Mouse (Mus musculus) heart, embryonic 10.5 days (tissue): Measurements from ENCODE around the gene Grip2. TPM values are rescaled to one million over a fixed set of nuclear protein-coding genes. Genes with fewer than 3 reads are reported as not detected.

Experiments used
- DNase-seq: peaks from one replicate; pipeline ENCODE4 v3.0.0-alpha.2; 2017; ENCODE audit warnings: low spot score
- H3K27ac ChIP-seq: fragments of 300-500 bp; sonication (generic); 2 replicates; pipeline ENCODE4 v1.5.1; 2016; ENCODE audit warnings: mild to moderate bottlenecking
- H3K27me3 ChIP-seq: fragments of 300-500 bp; sonication (generic); 2 replicates; pipeline ENCODE4 v1.6.1; 2016; ENCODE audit warnings: mild to moderate bottlenecking; ENCODE audit not compliant: poor library complexity, insufficient read depth, severe bottlenecking
- H3K36me3 ChIP-seq: fragments of 300-500 bp; sonication (generic); 2 replicates; pipeline ENCODE4 v1.6.1; 2016; ENCODE audit warnings: mild to moderate bottlenecking, moderate library complexity
- H3K4me1 ChIP-seq: fragments of 300-500 bp; sonication (generic); 2 replicates; pipeline ENCODE4 v1.6.1; 2016; ENCODE audit warnings: mild to moderate bottlenecking
- H3K4me3 ChIP-seq: fragments of 300-500 bp; sonication (generic); 2 replicates; pipeline ENCODE4 v1.5.1; 2016; ENCODE audit warnings: mild to moderate bottlenecking, moderate library complexity
- H3K9me3 ChIP-seq: fragments of 300-500 bp; sonication (generic); 2 replicates; pipeline ENCODE4 v1.6.1; 2016; ENCODE audit warnings: mild to moderate bottlenecking, moderate library complexity
- WGBS: fragments of 180-500 bp; shearing (Covaris S2); methylation state at CpG from one replicate; pipeline ENCODE4 v1.1.7; 2016; 5-methylcytosine and 5-hydroxymethylcytosine counted together
- polyA plus RNA-seq: library from polyadenylated mRNA; unstranded; fragments of >200 nt; fragmentation: Nextera tagmentation; extraction: Ambion mirVana; gene quantifications from 2 replicates; pipeline ENCODE4 v1.2.1, GENCODE M21; 2016

The Grip2 gene
- polyA plus RNA-seq, 1 experiment from 2014 or later: 5.6 TPM

- H3K9me3 ChIP-seq: no peaks in the 10 kb centered on the region
These were observed 107.1 kb downstream of the Grip2 start for GRCm38 (mm10) chr6:91719865-91720533.

GRCm38 (mm10) chr6:91719042-91719747, 107.9 kb downstream of the Grip2 start:
- Histone ChIP-seq H3K4me1 (peaks cover 42% of the 10 kb centered on the region), H3K27me3 (no peaks in the 10 kb centered on the region), H3K27ac (peak overlapping the region; percentile 65), H3K9me3 (no peaks in the 10 kb centered on the region), H3K36me3 (peaks cover 41% of the 10 kb centered on the region), H3K4me3 (no peak overlapping the region)
- 73% methylated on average over 6 of the region's 6 CpGs for WGBS
- no peak for DNase-seq

More at GRCm38 (mm10) chr6:91719865-91720533, 107.1 kb downstream of the Grip2 start:
- WGBS: 22% methylated on average over 9 of the region's 9 CpGs
- peak overlapping the region; percentile 65 for H3K27ac ChIP-seq
- H3K36me3 ChIP-seq: peaks cover 45% of the 10 kb centered on the region
- DNase-seq: no peak
- H3K4me3 ChIP-seq: no peak overlapping the region
- peaks cover 39% of the 10 kb centered on the region for H3K4me1 ChIP-seq
- H3K27me3 ChIP-seq: no peaks in the 10 kb centered on the region

- 73% methylated on average over 3 of the region's 3 CpGs for WGBS
These were observed 108.4 kb downstream of the Grip2 start for GRCm38 (mm10) chr6:91718603-91719002.

GRCm38 (mm10) chr6:91718067-91718466, 109.0 kb downstream of the Grip2 start:
- Histone ChIP-seq H3K4me1 (peaks cover 52% of the 10 kb centered on the region), H3K36me3 (peaks cover 30% of the 10 kb centered on the region), H3K27ac (no peak overlapping the region), H3K4me3 (no peak overlapping the region), H3K27me3 (no peaks in the 10 kb centered on the region), H3K9me3 (no peaks in the 10 kb centered on the region)
- WGBS: 76% methylated on average over 2 of the region's 2 CpGs
- DNase-seq: no peak

More at GRCm38 (mm10) chr6:91718603-91719002, 108.4 kb downstream of the Grip2 start:
- Histone ChIP-seq H3K27ac (peak overlapping the region; percentile 65; the same call in 1 of the 2 replicates), H3K36me3 (peaks cover 35% of the 10 kb centered on the region), H3K4me1 (peaks cover 47% of the 10 kb centered on the region), H3K9me3 (no peaks in the 10 kb centered on the region), H3K27me3 (no peaks in the 10 kb centered on the region), H3K4me3 (no peak overlapping the region)
- DNase-seq: no peak

GRCm38 (mm10) chr6:91715988-91716810, 110.9 kb downstream of the Grip2 start:
- Histone ChIP-seq H3K27ac (no peak overlapping the region), H3K4me1 (peaks cover 65% of the 10 kb centered on the region)
- 76% methylated on average over 6 of the region's 6 CpGs for WGBS

GRCm38 (mm10) chr6:91715023-91715422, 112.0 kb downstream of the Grip2 start:
- 88% methylated on average over 8 of the region's 8 CpGs for WGBS
- H3K4me1 ChIP-seq: peaks cover 55% of the 10 kb centered on the region

More at GRCm38 (mm10) chr6:91715988-91716810, 110.9 kb downstream of the Grip2 start:
- no peak for DNase-seq
- Histone ChIP-seq H3K4me3 (no peak overlapping the region), H3K36me3 (peaks cover 22% of the 10 kb centered on the region), H3K9me3 (no peaks in the 10 kb centered on the region), H3K27me3 (no peaks in the 10 kb centered on the region)

GRCm38 (mm10) chr6:91713370-91713896, 113.6 kb downstream of the Grip2 start:
- Histone ChIP-seq H3K36me3 (peaks cover 32% of the 10 kb centered on the region), H3K27ac (peak overlapping the region; percentile 84), H3K27me3 (no peaks in the 10 kb centered on the region), H3K4me3 (0 out of 2 replicates have a peak overlapping the region, but pooled peaks have one; percentile 18), H3K9me3 (no peaks in the 10 kb centered on the region), H3K4me1 (peaks cover 43% of the 10 kb centered on the region)
- 11% methylated on average over 5 of the region's 5 CpGs for WGBS
- no peak for DNase-seq

More at GRCm38 (mm10) chr6:91715023-91715422, 112.0 kb downstream of the Grip2 start:
- Histone ChIP-seq H3K27ac (no peak overlapping the region), H3K9me3 (no peaks in the 10 kb centered on the region), H3K4me3 (no peak overlapping the region), H3K36me3 (peaks cover 26% of the 10 kb centered on the region), H3K27me3 (no peaks in the 10 kb centered on the region)
- DNase-seq: no peak

GRCm38 (mm10) chr6:91712855-91713331, 114.2 kb downstream of the Grip2 start:
- H3K4me1 ChIP-seq: peaks cover 38% of the 10 kb centered on the region
- H3K27me3 ChIP-seq: no peaks in the 10 kb centered on the region
- H3K9me3 ChIP-seq: no peaks in the 10 kb centered on the region
- H3K36me3 ChIP-seq: peaks cover 37% of the 10 kb centered on the region
- H3K27ac ChIP-seq: peak overlapping the region; percentile 84
- no peak for DNase-seq
- 12% methylated on average over 10 of the region's 10 CpGs for WGBS
- H3K4me3 ChIP-seq: peak overlapping the region; percentile 18; the same call in 1 of the 2 replicates

- Histone ChIP-seq H3K27ac (peak overlapping the region; percentile 84), H3K9me3 (no peaks in the 10 kb centered on the region), H3K27me3 (no peaks in the 10 kb centered on the region), H3K4me1 (peaks cover 41% of the 10 kb centered on the region), H3K36me3 (peaks cover 43% of the 10 kb centered on the region), H3K4me3 (peak overlapping the region; percentile 18; the same call in 1 of the 2 replicates)
- no peak for DNase-seq
- WGBS: 13% methylated on average over 4 of the region's 4 CpGs
These were observed 114.8 kb downstream of the Grip2 start for GRCm38 (mm10) chr6:91712097-91712854.
